Mouse (Mus musculus) stomach, postnatal 0 days (tissue): Measurements from ENCODE around the gene Ldlrad1.

Experiments used
- CTCF ChIP-seq: IDR thresholded peaks from 2 replicates; pipeline ENCODE4 v1.5.1; 2016; ENCODE audit warnings: antibody characterized with exemption, low read depth, mild to moderate bottlenecking, moderate library complexity
- EP300 ChIP-seq: optimal IDR thresholded peaks from 2 replicates; pipeline ENCODE3; 2016; ENCODE audit warnings: antibody characterized with exemption

DNA sequence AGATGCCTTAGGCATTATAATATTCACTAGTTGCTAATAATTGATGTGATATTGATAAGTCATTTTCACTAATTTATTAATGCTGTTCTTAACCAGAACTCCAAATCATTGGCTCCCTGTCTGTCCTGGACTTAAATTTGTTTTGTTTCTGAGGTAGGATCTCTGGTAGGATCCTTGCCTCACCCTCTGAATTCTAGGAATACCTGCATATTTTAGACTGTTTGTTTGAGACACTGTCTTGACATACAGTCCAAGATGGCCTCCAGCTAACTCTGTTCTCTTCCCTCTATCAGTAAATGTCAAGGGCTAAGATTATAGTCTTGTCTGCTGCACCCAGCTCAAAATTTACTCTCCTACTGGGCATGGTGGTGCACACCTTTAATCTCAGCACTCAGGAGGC lies 28.2 kb upstream of the Ldlrad1 start:
- TF ChIP-seq EP300 (no peak), CTCF (no peak)
